Mouse (Mus musculus): ENCODE results near the gene Rps6ka4.

Rps6ka4 gene

GRCm38 (mm10) chr19:6851497-6851896, 11.1 kb upstream of the Rps6ka4 start:
- DNase-seq (ENCODE audit: low read depth): no peak

- DNase-seq (ENCODE audit: low read depth): no peak
Observed at GRCm38 (mm10) chr19:6849506-6850068, 9.2 kb upstream of the Rps6ka4 start.

GRCm38 (mm10) chr19:6847841-6848517, 7.5 kb upstream of the Rps6ka4 start:
- DNase-seq (ENCODE audit: low read depth): no peak

- DNase-seq (ENCODE audit: low read depth): no peak
Observed at GRCm38 (mm10) chr19:6846050-6846449, 5.6 kb upstream of the Rps6ka4 start.

- no peak for DNase-seq (ENCODE audit: low read depth)
Observed at GRCm38 (mm10) chr19:6842353-6842752, 1.9 kb upstream of the Rps6ka4 start.

GRCm38 (mm10) chr19:6841292-6841597, 809 bp upstream of the Rps6ka4 start:
- peak; percentile 49 for DNase-seq (ENCODE audit: low read depth)

GRCm38 (mm10) chr19:6839615-6840474, 591 bp downstream of the Rps6ka4 start:
- peak; percentile 51 for DNase-seq (ENCODE audit: low read depth)

GRCm38 (mm10) chr19:6832363-6832762, 8.1 kb downstream of the Rps6ka4 start:
- DNase-seq (ENCODE audit: low read depth): no peak

- no peak for DNase-seq (ENCODE audit: low read depth)
Observed at GRCm38 (mm10) chr19:6831331-6831730, 9.1 kb downstream of the Rps6ka4 start.

- DNase-seq (ENCODE audit: low read depth): no peak
Observed at GRCm38 (mm10) chr19:6830556-6831316, 9.7 kb downstream of the Rps6ka4 start.

GRCm38 (mm10) chr19:6829870-6830555, 10.4 kb downstream of the Rps6ka4 start:
- no peak for DNase-seq (ENCODE audit: low read depth)

- DNase-seq (ENCODE audit: low read depth): peak; percentile 35
Observed at GRCm38 (mm10) chr19:6829069-6829468, 11.4 kb downstream of the Rps6ka4 start.

GRCm38 (mm10) chr19:6826601-6827000, 13.8 kb downstream of the Rps6ka4 start:
- DNase-seq (ENCODE audit: low read depth): no peak

GRCm38 (mm10) chr19:6825384-6825783, 15.1 kb downstream of the Rps6ka4 start:
- DNase-seq (ENCODE audit: low read depth): no peak

GRCm38 (mm10) chr19:6820538-6821195, 19.8 kb downstream of the Rps6ka4 start:
- DNase-seq (ENCODE audit: low read depth): no peak

- DNase-seq (ENCODE audit: low read depth): no peak
Observed at GRCm38 (mm10) chr19:6819143-6819827, 21.2 kb downstream of the Rps6ka4 start.

- DNase-seq (ENCODE audit: low read depth): no peak
Observed at GRCm38 (mm10) chr19:6814958-6815357, 25.5 kb downstream of the Rps6ka4 start.

- no peak for DNase-seq (ENCODE audit: low read depth)
Observed at GRCm38 (mm10) chr19:6814366-6814765, 26.1 kb downstream of the Rps6ka4 start.
